Mouse (Mus musculus): Measurements from ENCODE around the gene Hist1h2ai. TPM values are rescaled to one million over a fixed set of nuclear protein-coding genes. Genes with fewer than 3 reads are reported as not detected.
A peak's percentile ranks its signal among the peaks of the same experiment; 100 is the strongest.
"Not testable (repeated sequence)": the region's sequence is repeated elsewhere in the genome, so short reads cannot be mapped to it uniquely, and the experiment has no call there.

The Hist1h2ai gene
- 1.5 and 1.7 TPM in 2 replicates for polyA plus RNA-seq (2012; rRNA removed)

DNA sequence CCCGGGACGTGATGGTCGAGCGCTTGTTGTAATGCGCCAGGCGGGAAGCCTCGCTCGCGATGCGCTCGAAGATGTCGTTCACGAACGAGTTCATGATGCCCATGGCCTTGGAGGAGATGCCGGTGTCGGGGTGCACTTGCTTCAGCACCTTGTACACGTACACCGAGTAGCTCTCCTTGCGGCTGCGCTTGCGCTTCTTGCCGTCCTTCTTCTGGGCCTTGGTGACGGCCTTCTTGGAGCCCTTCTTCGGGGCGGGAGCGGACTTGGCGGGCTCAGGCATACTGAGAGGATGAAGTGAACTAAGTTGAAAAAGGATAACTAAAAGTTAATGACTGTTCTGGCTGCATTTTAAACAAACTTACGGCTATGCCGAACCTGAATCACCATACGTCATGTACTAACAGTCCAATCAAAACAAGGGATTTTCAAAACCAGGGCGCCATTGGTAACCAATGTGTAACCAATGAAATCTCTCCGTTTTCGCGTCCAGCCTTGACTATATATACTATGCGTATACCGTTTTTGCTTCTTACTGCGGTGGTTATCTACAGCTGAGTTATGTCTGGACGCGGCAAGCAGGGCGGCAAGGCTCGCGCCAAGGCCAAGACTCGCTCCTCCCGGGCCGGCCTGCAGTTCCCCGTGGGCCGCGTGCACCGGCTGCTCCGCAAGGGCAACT, at the start of gene Hist1h2ai, which contains the start of gene Hist1h2bl:
Gene Hist1h2ai, plus strand, starts transcription at position 559 of the 676 bp plus-strand sequence.
Gene Hist1h2bl, minus strand, starts transcription at position 280 of the 676 bp plus-strand sequence.
- TF ChIP-seq POLR2A (IDR thresholded peaks at IDR 0.05; ENCODE audit: extremely low read depth, insufficient read depth, low read length): peak; percentile 97
- Histone ChIP-seq H3K27ac (ENCODE audit: insufficient read depth, low read length) (peak within 1 kb of the TSS; percentile 97), H3K4me3 (ENCODE audit: insufficient read depth, low read length) (peak within 1 kb of the TSS; percentile 33)
- not testable (repeated sequence) for H3K4me1 ChIP-seq (ENCODE audit: control insufficient read depth, insufficient read depth, low read length)

DNA sequence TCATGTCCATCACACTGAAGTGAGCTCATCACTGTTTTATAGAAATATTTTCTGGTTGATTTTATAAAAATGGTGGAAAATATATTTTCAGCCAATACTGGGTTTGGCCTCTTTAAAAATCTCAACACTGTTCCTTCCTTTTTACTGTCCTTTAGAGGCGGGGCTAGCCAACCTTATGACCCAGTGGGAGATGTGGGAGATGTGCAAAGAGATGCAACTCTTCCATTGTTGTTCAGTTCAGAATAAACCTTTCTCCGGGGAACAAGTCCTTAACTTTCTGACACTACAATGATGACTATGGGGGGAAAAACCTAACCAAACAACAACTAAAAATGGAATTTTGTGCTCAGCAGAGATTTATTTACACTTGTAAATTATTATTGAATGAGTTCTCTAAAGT, 38.9 kb upstream of the Hist1h2ai start, which contains the start of gene Olfr1360:
Gene Olfr1360, minus strand, starts transcription at position 101 of the 400 bp plus-strand sequence.
- no peak within 1 kb of the TSS for H3K4me3 ChIP-seq (ENCODE audit: insufficient read depth, low read length)
- no peak within 1 kb of the TSS for H3K27ac ChIP-seq (ENCODE audit: insufficient read depth, low read length)
- no peaks in the 10 kb centered on the region for H3K4me1 ChIP-seq (ENCODE audit: control insufficient read depth, insufficient read depth, low read length)
- TF ChIP-seq POLR2A (IDR thresholded peaks at IDR 0.05; ENCODE audit: extremely low read depth, insufficient read depth, low read length): no peak
- TF ChIP-seq CTCF (IDR thresholded peaks at IDR 0.05; ENCODE audit: extremely low read depth, insufficient read depth, low read length): no peak

DNA sequence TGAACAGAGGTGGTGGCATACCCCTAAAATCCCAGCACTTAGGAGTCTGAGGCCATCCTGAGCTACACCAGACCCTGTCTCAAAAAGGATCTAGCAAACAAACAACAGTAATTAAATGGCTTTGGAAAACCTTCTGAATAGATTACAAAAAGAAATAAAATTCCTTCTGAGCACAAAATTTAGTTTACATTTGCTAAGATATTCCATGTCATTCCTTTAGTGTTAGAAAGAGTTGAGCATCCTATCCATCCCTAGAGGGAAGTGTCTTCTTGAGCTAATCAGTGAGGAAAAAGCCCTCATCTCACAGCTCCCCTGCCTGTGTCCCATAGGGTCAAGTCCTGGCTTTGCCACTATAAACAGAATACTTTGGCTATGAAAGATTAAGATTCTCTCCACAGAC, 18.4 kb upstream of the Hist1h2ai start, which contains the start of gene Olfr1359:
Gene Olfr1359, plus strand, starts transcription at position 301 of the 400 bp plus-strand sequence.
- Histone ChIP-seq H3K27ac (ENCODE audit: insufficient read depth, low read length) (no peak within 1 kb of the TSS), H3K4me3 (ENCODE audit: insufficient read depth, low read length) (no peak within 1 kb of the TSS), H3K4me1 (ENCODE audit: control insufficient read depth, insufficient read depth, low read length) (no peaks in the 10 kb centered on the region)
- TF ChIP-seq POLR2A (IDR thresholded peaks at IDR 0.05; ENCODE audit: extremely low read depth, insufficient read depth, low read length): no peak
- TF ChIP-seq CTCF (IDR thresholded peaks at IDR 0.05; ENCODE audit: extremely low read depth, insufficient read depth, low read length): no peak

DNA sequence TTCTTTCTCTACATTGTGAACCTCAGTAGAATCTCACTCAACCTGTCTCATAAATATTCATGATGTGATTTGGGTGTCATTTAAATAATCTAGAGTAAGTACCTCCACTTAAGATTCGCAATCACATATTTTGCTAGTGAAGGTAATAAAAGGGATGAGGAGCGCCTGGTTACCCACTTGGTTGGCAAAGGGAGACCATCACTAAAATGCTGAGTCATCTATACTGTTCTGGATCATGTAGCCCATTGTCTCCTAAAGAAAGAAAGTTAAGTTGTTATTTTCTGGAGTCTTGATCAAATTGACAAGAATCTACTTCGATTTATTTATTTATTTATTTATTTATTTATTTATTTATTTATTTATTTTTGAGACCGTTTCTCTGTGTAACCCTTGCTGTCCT, 9.6 kb upstream of the Hist1h2ai start:
- H3K4me3 ChIP-seq (ENCODE audit: insufficient read depth, low read length): no peak overlapping the region
- no peak for TF ChIP-seq CTCF (IDR thresholded peaks at IDR 0.05; ENCODE audit: extremely low read depth, insufficient read depth, low read length)
- no peak for TF ChIP-seq POLR2A (IDR thresholded peaks at IDR 0.05; ENCODE audit: extremely low read depth, insufficient read depth, low read length)
- no peaks in the 10 kb centered on the region for H3K4me1 ChIP-seq (ENCODE audit: control insufficient read depth, insufficient read depth, low read length)
- H3K27ac ChIP-seq (ENCODE audit: insufficient read depth, low read length): no peak overlapping the region

GRCm38 (mm10) chr13:21710031-21710711, 6.1 kb upstream of the Hist1h2ai start:
- H3K4me1 ChIP-seq (ENCODE audit: control insufficient read depth, insufficient read depth, low read length): peaks cover 2% of the 10 kb centered on the region; the same call in 1 of the 2 replicates
- peak overlapping the region; percentile 85 for H3K4me3 ChIP-seq (ENCODE audit: insufficient read depth, low read length)
- peak; percentile 65 for TF ChIP-seq CTCF (IDR thresholded peaks at IDR 0.05; ENCODE audit: extremely low read depth, insufficient read depth, low read length)
- no peak for TF ChIP-seq POLR2A (IDR thresholded peaks at IDR 0.05; ENCODE audit: extremely low read depth, insufficient read depth, low read length)
- H3K27ac ChIP-seq (ENCODE audit: insufficient read depth, low read length): no peak overlapping the region

- TF ChIP-seq CTCF (IDR thresholded peaks at IDR 0.05; ENCODE audit: extremely low read depth, insufficient read depth, low read length) (no peak), POLR2A (IDR thresholded peaks at IDR 0.05; ENCODE audit: extremely low read depth, insufficient read depth, low read length) (no peak)
- Histone ChIP-seq H3K4me3 (ENCODE audit: insufficient read depth, low read length) (peak overlapping the region; percentile 85), H3K27ac (ENCODE audit: insufficient read depth, low read length) (no peak overlapping the region)
Measured at GRCm38 (mm10) chr13:21710821-21711525, 5.2 kb upstream of the Hist1h2ai start.

DNA sequence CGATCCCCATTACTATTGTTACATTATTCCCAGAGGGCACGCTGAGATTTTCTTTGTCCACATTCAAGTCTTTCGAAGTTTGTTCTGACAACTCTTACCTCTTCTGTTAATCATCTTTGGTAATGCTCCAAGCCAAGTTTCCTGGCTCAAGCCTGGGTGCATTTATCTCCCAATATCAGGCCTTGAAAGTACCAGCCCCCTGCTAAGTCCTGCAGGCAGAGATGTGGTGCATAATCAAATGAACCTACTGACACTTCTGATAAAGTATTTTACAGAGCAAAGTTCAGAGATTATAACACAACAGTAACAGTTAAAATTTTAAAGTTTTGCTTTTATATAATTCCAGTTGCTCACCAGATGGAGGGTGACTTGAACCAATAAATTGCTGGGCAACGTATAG, 4.5 kb upstream of the Hist1h2ai start:
- no peak for TF ChIP-seq CTCF (IDR thresholded peaks at IDR 0.05; ENCODE audit: extremely low read depth, insufficient read depth, low read length)
- TF ChIP-seq POLR2A (IDR thresholded peaks at IDR 0.05; ENCODE audit: extremely low read depth, insufficient read depth, low read length): no peak
- Histone ChIP-seq H3K27ac (ENCODE audit: insufficient read depth, low read length) (no peak overlapping the region), H3K4me1 (ENCODE audit: control insufficient read depth, insufficient read depth, low read length) (peaks cover 4% of the 10 kb centered on the region; the same call in 1 of the 2 replicates), H3K4me3 (ENCODE audit: insufficient read depth, low read length) (peak overlapping the region; percentile 85; the same call in 1 of the 2 replicates)

More at GRCm38 (mm10) chr13:21710821-21711525, 5.2 kb upstream of the Hist1h2ai start:
- peaks cover 4% of the 10 kb centered on the region; the same call in 1 of the 2 replicates for H3K4me1 ChIP-seq (ENCODE audit: control insufficient read depth, insufficient read depth, low read length)

GRCm38 (mm10) chr13:21714725-21715124, 1.5 kb upstream of the Hist1h2ai start:
- Histone ChIP-seq H3K27ac (ENCODE audit: insufficient read depth, low read length) (no peak overlapping the region), H3K4me1 (ENCODE audit: control insufficient read depth, insufficient read depth, low read length) (peaks cover 5% of the 10 kb centered on the region; the same call in 1 of the 2 replicates), H3K4me3 (ENCODE audit: insufficient read depth, low read length) (peak overlapping the region; percentile 33; the same call in 1 of the 2 replicates)
- TF ChIP-seq CTCF (IDR thresholded peaks at IDR 0.05; ENCODE audit: extremely low read depth, insufficient read depth, low read length) (peak; percentile 54; the same call in 1 of the 2 replicates), POLR2A (IDR thresholded peaks at IDR 0.05; ENCODE audit: extremely low read depth, insufficient read depth, low read length) (no peak)
